Mouse (Mus musculus) erythroblast, embryonic 14.5 days (primary cell): ENCODE data around the gene Tfip11. TPM values are rescaled to one million over a fixed set of nuclear protein-coding genes. Genes with fewer than 3 reads are reported as not detected.

ENCODE experiments used
- H3K27me3 ChIP-seq: 2 replicates; pipeline ENCODE4 v1.6.1; 2012; ENCODE audit warnings: inconsistent platforms; ENCODE audit not compliant: control insufficient read depth
- H3K36me3 ChIP-seq: 2 replicates; pipeline ENCODE4 v1.6.1; 2012; ENCODE audit warnings: mild to moderate bottlenecking, inconsistent platforms; ENCODE audit not compliant: control insufficient read depth
- H3K4me1 ChIP-seq: 2 replicates; pipeline ENCODE4 v1.6.1; 2012; ENCODE audit warnings: inconsistent platforms; ENCODE audit not compliant: control insufficient read depth
- H3K4me3 ChIP-seq: replicated peaks from 2 replicates; pipeline ENCODE3; 2012; ENCODE audit warnings: moderate library complexity, mild to moderate bottlenecking, inconsistent platforms
- H3K9me3 ChIP-seq: 2 replicates; pipeline ENCODE4 v1.6.1; 2012; ENCODE audit warnings: low read length, inconsistent platforms, mixed read lengths; ENCODE audit not compliant: control insufficient read depth
- GATA1 ChIP-seq: IDR thresholded peaks from 2 replicates; pipeline ENCODE4 v1.6.1; 2012; ENCODE audit warnings: low read length, inconsistent platforms, mixed read lengths
- TAL1 ChIP-seq: IDR thresholded peaks from 3 replicates; pipeline ENCODE4 v1.6.1; 2012; ENCODE audit warnings: low read length, inconsistent platforms, mixed read lengths
- polyA plus RNA-seq: library from polyadenylated mRNA; stranded (reverse); fragments of >175 nt; gene quantifications from 2 replicates; pipeline ENCODE4 v1.2.3, GENCODE M21; 2012

Gene Tfip11
- polyA plus RNA-seq, 1 experiment, result 4.3 TPM

DNA sequence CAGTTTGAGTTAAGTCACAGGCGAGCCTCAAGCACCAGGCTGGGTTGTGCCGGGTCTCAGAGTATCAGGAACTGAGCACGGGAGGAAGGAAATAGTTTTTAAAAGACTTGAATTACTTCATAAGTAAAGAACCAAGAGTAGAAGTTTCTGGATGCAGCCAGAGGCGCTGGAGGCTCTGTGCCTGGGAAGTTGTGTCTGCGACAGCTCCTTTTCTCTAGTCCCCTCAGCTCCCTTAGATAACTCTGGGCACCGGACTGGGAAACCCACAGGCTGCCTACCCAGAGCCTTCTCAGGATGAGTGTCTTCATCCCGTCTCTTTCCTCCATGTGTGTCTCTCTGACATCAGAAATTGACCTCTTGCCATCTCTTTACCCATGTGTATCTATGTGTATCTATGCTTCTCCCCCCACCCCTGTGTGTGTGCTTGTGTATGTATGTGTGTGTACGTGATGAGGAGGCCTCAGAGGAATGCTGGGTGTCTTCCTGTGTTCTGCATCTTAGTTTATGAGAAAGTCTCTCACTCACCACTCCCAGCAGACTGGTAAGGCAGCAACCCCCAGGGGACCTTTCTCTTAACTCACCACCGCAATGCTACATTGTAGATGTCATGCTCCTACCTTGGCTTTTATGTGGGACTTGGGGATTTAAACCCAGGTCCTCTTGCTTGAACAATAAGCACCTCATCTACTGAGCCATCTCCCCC lies 43.2 kb upstream of the Tfip11 start:
- Histone ChIP-seq H3K36me3 (peaks cover 20% of the 10 kb centered on the region), H3K4me3 (no peak overlapping the region), H3K27me3 (no peaks in the 10 kb centered on the region), H3K9me3 (no peaks in the 10 kb centered on the region), H3K4me1 (peaks cover 90% of the 10 kb centered on the region)
- TF ChIP-seq TAL1 (no peak), GATA1 (no peak)

DNA sequence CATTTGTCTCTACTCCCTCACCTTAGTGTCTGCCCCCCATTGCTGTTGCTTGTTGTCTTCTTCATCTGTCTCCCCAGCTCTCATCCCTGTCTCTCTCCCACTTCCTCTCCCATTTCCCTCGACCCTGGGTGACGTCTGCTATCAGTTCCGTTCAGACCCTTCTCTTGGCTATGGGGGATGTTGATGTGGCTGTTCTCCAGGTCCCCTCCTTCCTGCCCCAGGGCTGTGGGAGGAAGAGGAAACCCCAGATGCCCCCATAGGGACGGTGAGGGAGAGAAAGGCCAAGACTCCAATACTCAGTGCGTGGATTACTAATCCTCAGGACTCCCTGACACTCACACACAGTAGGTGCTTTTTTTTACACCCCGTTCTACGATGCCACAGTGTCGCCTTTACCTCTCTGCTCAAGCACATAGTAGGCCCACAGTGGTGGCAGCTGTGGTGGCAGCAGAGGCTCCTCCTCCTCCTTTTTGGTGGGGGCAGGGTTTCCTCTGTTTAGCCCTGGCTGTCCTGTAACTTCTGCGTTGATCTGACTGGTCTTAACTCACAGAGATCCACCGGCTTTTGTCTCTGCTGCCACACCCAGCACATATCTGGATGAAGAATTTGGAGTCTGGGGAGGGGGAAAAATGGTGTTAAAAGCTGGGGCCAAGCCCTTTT lies 42.5 kb upstream of the Tfip11 start:
- Histone ChIP-seq H3K4me3 (no peak overlapping the region), H3K27me3 (no peaks in the 10 kb centered on the region)

DNA sequence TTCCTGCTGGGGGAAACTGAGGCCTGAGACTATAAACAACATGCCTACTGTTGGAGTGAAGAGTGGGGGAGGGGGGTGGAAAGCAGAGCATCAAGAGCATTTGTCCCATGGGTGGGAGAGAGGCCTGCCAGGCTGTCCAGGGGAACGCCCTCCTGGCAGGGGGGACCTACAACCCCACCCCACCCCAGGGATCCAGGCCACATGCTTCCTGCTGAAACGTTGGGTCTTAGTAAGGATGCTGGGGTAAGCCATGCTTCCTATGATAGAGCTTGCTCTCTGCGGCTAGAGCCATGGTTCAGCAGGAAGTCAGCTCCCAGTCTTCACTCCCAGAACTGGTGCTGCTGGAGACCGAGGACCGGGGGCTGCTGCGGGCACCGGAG lies 42.0 kb upstream of the Tfip11 start:
- peaks cover 20% of the 10 kb centered on the region for H3K36me3 ChIP-seq
- H3K4me3 ChIP-seq, result no peak overlapping the region
- H3K4me1 ChIP-seq, result peaks cover 86% of the 10 kb centered on the region

More for the DNA sequence above, 42.5 kb upstream of the Tfip11 start:
- no peak for TF ChIP-seq GATA1
- no peak for TF ChIP-seq TAL1
- no peaks in the 10 kb centered on the region for H3K9me3 ChIP-seq
- H3K4me1 ChIP-seq, result peaks cover 90% of the 10 kb centered on the region
- H3K36me3 ChIP-seq, result peaks cover 20% of the 10 kb centered on the region

DNA sequence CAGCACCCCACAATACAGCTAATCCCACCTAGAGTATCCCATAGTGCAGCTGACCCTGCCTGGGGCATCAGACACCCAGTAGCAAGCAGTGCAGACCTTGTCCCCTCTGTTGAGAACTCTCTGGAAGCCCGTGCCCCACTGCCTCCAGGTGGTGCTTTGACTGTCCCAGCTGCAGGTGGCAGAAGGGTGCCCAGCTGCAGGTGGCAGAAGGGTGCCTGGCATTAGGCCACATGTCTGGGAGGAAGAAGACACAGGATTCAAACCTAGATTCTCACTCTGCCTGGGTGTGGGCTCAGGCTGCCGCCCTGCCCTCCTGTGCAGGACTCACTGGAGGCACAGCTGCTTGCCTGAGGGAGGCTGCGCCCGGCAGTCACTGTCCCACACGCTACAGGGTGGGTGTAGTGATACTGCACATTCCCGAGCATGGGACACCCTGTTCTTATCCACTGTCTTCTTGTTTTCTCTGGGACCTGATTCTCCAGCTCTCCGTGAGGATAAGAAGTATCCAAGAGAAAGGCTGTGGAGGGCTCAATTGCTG lies 40.5 kb upstream of the Tfip11 start:
- no peaks in the 10 kb centered on the region for H3K27me3 ChIP-seq
- no peaks in the 10 kb centered on the region for H3K9me3 ChIP-seq
- H3K4me3 ChIP-seq, result no peak overlapping the region
- peaks cover 72% of the 10 kb centered on the region for H3K4me1 ChIP-seq
- H3K36me3 ChIP-seq, result peaks cover 23% of the 10 kb centered on the region
- TF ChIP-seq GATA1 (no peak), TAL1 (no peak)

More for the DNA sequence above, 42.0 kb upstream of the Tfip11 start:
- Histone ChIP-seq H3K9me3 (no peaks in the 10 kb centered on the region), H3K27me3 (no peaks in the 10 kb centered on the region)
- TF ChIP-seq TAL1 (no peak), GATA1 (no peak)

DNA sequence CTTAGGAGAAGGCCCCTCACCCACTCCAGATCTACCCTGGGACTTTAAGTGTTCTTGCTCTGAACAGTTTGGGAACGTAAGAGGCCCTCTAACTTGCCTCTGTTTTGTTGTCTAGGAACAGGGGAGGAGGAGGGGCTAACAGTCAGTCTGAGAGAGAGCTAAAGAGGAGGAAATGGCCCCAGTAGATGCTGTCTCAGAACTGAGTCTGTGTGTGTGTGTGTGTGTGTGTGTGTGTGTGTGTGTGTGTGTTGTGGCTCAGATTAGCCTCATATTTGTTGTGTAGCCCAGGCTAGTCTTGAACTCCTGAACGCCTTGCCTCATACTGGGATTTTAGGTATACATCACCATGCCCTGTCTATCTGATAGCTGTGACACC lies 39.6 kb upstream of the Tfip11 start:
- Histone ChIP-seq H3K4me1 (peaks cover 65% of the 10 kb centered on the region), H3K36me3 (peaks cover 23% of the 10 kb centered on the region), H3K27me3 (no peaks in the 10 kb centered on the region), H3K9me3 (no peaks in the 10 kb centered on the region), H3K4me3 (no peak overlapping the region)
- TF ChIP-seq GATA1, result no peak
- TF ChIP-seq TAL1, result no peak

DNA sequence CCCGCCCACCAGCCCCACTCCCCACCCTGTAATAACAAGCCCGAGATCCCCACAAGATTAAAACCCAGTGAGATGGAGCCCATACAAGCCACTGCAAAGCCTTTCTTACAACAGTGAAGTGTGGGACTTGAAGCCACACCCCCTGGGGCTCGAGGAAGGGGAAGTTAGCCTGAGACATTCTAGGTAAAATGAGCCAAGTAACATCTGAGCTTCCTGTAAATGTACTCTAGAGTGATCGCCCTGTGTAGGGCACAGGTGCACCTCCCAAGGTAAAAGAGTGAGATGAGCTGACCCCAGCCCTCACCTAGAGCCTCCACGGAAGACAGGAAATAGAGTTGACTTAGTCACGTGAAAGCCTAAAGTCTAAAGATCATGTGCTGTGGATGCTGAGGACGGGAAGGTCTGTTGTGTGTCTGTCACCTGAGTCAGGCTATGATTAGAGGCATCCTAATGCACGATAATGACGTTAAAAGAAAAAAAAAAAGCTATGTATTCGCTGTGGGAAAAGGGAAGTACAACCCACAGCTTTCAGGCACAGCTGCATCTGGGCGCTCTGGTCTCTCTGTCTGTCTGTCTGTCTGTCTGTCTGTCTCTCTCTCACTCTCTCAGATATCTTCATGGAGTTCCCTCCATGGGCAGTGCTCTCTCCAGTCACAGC lies 39.0 kb upstream of the Tfip11 start:
- Histone ChIP-seq H3K4me3 (no peak overlapping the region), H3K27me3 (no peaks in the 10 kb centered on the region), H3K4me1 (peaks cover 65% of the 10 kb centered on the region), H3K36me3 (peaks cover 23% of the 10 kb centered on the region), H3K9me3 (no peaks in the 10 kb centered on the region)
- TF ChIP-seq GATA1, result no peak

DNA sequence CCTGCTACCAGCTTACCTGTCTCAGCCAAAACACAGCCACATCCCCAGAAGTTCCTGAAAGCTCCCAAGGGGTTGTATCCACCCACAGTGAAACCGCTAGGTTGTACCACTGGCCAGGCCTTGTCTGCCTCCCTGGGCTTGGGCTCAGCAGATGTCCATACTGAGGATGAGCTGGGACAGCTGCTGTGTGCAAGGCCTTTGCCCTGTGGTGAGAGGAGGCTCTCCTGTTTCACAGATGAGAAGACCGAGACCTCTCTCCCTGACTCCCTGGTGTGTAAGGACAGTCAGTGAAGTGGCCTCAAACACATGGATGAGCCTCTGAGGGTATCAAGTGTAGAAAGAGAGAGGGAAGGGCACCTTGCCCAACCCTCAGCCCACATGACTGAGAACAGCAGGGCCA lies 38.5 kb upstream of the Tfip11 start:
- Histone ChIP-seq H3K9me3 (no peaks in the 10 kb centered on the region), H3K36me3 (peaks cover 23% of the 10 kb centered on the region), H3K27me3 (no peaks in the 10 kb centered on the region), H3K4me1 (peaks cover 65% of the 10 kb centered on the region), H3K4me3 (no peak overlapping the region)
- TF ChIP-seq GATA1 (no peak), TAL1 (no peak)

DNA sequence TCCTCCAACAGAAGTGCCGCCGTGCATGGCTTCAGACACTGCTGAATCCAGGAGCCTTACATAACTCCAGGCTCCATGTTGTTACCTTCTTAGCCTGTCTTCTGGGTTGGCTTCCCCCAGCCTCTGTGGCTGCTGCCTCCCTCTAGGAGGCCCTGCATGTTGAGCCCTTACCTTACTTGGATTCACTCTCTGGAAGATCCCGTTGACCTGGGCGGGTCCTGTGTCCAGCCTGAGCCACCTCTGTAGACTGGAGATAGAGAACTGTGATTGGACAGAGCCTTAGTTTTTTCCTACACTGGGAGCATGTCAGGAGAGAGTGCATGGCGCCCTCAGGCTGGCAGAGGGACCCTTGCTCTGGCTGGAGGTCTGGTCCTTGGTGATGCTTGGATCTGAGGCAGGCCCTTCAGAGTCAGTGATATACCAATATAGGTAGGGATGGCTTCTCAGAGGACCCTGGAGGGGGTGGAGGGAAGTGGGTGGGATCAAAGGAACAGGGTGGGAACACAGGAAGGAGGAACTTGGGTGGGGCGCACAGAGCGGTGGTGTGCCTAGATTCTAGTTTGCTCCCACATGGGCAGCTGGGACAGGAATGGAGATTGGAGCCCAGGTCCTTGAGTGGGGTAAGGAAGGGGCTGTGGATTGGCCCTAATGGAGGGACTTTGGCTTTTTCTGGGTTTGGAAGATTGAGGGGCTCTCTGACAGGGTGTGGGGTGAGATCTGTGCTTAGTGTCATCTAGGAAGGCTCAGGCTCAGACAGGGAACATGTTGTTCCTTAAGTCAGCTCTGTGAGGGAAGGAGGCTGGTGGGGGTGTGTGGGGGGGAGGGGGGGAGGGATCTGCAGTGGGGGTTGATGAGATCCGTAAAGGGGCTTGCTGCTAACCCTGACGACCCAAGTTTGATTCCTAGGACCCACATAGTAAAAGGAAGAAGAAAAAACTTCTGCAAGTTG lies 37.7 kb upstream of the Tfip11 start:
- Histone ChIP-seq H3K4me1 (peaks cover 63% of the 10 kb centered on the region), H3K9me3 (no peaks in the 10 kb centered on the region), H3K27me3 (no peaks in the 10 kb centered on the region), H3K4me3 (no peak overlapping the region), H3K36me3 (peaks cover 23% of the 10 kb centered on the region)
- TF ChIP-seq TAL1 (no peak), GATA1 (no peak)

DNA sequence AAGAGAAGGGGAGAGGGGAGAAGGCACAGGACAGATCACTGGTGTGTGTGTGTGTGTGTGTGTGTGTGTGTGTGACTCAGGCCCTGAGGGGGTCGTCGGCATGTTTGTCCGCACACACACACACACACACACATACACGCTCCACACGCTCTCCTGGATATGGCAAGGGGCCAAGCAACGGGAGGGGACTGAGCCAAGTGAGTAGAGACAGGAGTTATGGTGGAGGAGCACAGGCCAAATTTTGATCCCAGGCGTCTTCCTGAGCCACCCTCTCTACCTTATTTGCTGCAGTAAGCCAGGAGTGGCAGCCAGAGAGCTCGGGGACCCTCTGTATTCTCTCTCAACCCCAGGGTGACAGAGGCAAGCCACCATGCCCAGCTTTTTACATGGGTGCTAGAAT lies 36.9 kb upstream of the Tfip11 start:
- TF ChIP-seq TAL1, result no peak
- TF ChIP-seq GATA1, result no peak
- Histone ChIP-seq H3K4me1 (peaks cover 60% of the 10 kb centered on the region), H3K9me3 (no peaks in the 10 kb centered on the region), H3K36me3 (peaks cover 22% of the 10 kb centered on the region), H3K27me3 (no peaks in the 10 kb centered on the region), H3K4me3 (no peak overlapping the region)
